Mouse (Mus musculus): ENCODE data around the gene Rab37. TPM values are rescaled to one million over a fixed set of nuclear protein-coding genes. Genes with fewer than 3 reads are reported as not detected.

The Rab37 gene
- polyA plus RNA-seq, 1 experiment = 0.02 TPM

DNA sequence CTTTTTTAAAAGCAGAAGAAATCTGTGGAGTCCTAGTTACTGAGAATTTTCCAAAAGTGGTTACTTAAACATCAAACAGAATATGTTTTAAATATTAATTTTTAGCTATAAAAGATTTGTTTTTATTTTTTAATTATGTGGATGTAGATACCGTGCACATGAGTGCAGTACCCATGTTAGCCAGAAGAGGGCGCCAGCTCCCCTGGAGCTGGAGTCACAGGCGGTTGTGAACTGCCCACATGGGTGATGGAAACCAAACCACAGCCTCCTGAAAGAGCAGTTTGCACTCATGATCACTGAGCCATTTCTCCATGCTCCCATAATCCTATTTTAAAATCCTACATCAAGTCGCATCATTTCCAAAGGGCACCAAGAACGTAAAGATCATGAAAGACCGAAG lies 1.4 kb upstream of the Rab37 start:
- H3K36me3 ChIP-seq (ENCODE audit: control insufficient read depth, insufficient read depth) = no peaks in the 10 kb centered on the region
- H3ac ChIP-seq (ENCODE audit: control insufficient read depth, insufficient read length) = no peak overlapping the region
- H3K27me3 ChIP-seq (ENCODE audit: control insufficient read depth, insufficient read depth, insufficient read length) = peaks cover 12% of the 10 kb centered on the region
- H3K4me2 ChIP-seq (ENCODE audit: low read depth) = no peak overlapping the region
- H3K4me3 ChIP-seq = no peak overlapping the region
- no peaks in the 10 kb centered on the region for H3K79me2 ChIP-seq (ENCODE audit: control insufficient read depth, insufficient read depth)
- TF ChIP-seq TCF12 (IDR thresholded peaks at IDR 0.05; ENCODE audit: insufficient read depth, poor library complexity, severe bottlenecking) (no peak), CEBPB (IDR thresholded peaks at IDR 0.05; ENCODE audit: insufficient read depth, poor library complexity, severe bottlenecking) (no peak), MAX (IDR thresholded peaks at IDR 0.05; ENCODE audit: low read depth) (no peak), E2F4 (IDR thresholded peaks at IDR 0.05; ENCODE audit: insufficient read depth) (no peak), SRF (IDR thresholded peaks at IDR 0.05; ENCODE audit: control insufficient read depth, insufficient read length, low read depth) (no peak), TCF3 (IDR thresholded peaks at IDR 0.05; ENCODE audit: insufficient read length, low read depth) (no peak), USF1 (IDR thresholded peaks at IDR 0.05; ENCODE audit: low read depth) (no peak), REST (IDR thresholded peaks at IDR 0.05; ENCODE audit: insufficient read depth, insufficient read length) (no peak), POLR2A (IDR thresholded peaks at IDR 0.05; ENCODE audit: insufficient read length, low read depth) (no peak), MYOG (IDR thresholded peaks at IDR 0.05; ENCODE audit: control insufficient read depth in 1 of 3, insufficient read depth in 1 of 3, insufficient read length in 2 of 3, low read depth in 2 of 3) (no peak), MYOD1 (IDR thresholded peaks at IDR 0.05; ENCODE audit: control insufficient read depth in 1 of 3, insufficient read length in 2 of 3, low read depth in 2 of 3) (no peak), POLR2AphosphoS2 (IDR thresholded peaks at IDR 0.05; ENCODE audit: insufficient read length, low read depth) (no peak)

GRCm38 (mm10) chr11:115092140-115092539 lies 909 bp downstream of the Rab37 start:
- no peak overlapping the region for H3ac ChIP-seq (ENCODE audit: control insufficient read depth, insufficient read length)
- no peak for TF ChIP-seq POLR2A (IDR thresholded peaks at IDR 0.05; ENCODE audit: insufficient read length, low read depth)
- no peak for TF ChIP-seq MAX (IDR thresholded peaks at IDR 0.05; ENCODE audit: low read depth)
- no peak for TF ChIP-seq E2F4 (IDR thresholded peaks at IDR 0.05; ENCODE audit: insufficient read depth)
- no peak for TF ChIP-seq MYOD1 (IDR thresholded peaks at IDR 0.05; ENCODE audit: control insufficient read depth in 1 of 3, insufficient read length in 2 of 3, low read depth in 2 of 3)
- no peak for TF ChIP-seq REST (IDR thresholded peaks at IDR 0.05; ENCODE audit: insufficient read depth, insufficient read length)
- TF ChIP-seq USF1 (IDR thresholded peaks at IDR 0.05; ENCODE audit: low read depth) = no peak
- no peak for TF ChIP-seq CEBPB (IDR thresholded peaks at IDR 0.05; ENCODE audit: insufficient read depth, poor library complexity, severe bottlenecking)
- no peak for TF ChIP-seq SRF (IDR thresholded peaks at IDR 0.05; ENCODE audit: control insufficient read depth, insufficient read length, low read depth)
- no peak for TF ChIP-seq MYOG (IDR thresholded peaks at IDR 0.05; ENCODE audit: control insufficient read depth in 1 of 3, insufficient read depth in 1 of 3, insufficient read length in 2 of 3, low read depth in 2 of 3)
- TF ChIP-seq TCF3 (IDR thresholded peaks at IDR 0.05; ENCODE audit: insufficient read length, low read depth) = no peak
- no peak for TF ChIP-seq TCF12 (IDR thresholded peaks at IDR 0.05; ENCODE audit: insufficient read depth, poor library complexity, severe bottlenecking)
- H3K4me2 ChIP-seq (ENCODE audit: low read depth) = no peak overlapping the region
- H3K79me2 ChIP-seq (ENCODE audit: control insufficient read depth, insufficient read depth) = no peaks in the 10 kb centered on the region
- no peaks in the 10 kb centered on the region for H3K36me3 ChIP-seq (ENCODE audit: control insufficient read depth, insufficient read depth)
- peaks cover 12% of the 10 kb centered on the region for H3K27me3 ChIP-seq (ENCODE audit: control insufficient read depth, insufficient read depth, insufficient read length)
- H3K4me3 ChIP-seq = no peak overlapping the region

DNA sequence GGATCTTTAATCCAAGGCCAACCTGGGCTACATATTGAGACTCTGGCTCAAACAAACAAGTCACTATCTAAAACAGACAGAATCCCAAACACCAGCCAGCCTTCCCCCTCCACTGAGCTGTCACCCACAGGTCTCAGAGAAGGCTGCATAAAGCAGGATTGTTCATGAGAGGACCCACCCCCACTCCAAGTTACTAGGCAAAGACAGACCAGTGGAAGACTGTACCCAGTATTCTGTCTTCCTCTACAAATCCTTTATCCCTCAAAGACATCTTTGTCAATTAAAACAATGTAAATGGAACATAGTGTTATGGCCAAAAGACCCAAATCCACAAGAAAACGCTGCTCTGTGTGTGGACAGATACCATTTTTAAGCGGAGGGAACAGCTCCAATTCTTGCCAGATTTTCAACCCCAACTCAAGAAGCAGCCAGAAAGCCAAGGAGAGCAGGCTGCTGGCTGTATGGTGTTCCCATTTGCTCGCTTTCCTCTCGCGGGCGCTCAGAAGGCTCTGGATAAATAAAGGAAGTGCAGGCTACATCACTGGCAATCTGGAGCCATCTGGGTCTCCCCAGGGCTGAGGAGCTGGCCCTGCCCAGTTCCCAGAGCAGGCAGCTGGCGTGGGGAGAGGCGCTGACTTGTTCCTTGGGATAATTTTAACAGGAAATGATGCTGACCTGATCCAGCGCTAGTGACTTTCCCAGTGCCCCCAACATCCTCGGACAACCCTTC lies 7.1 kb downstream of the Rab37 start:
- H3K4me2 ChIP-seq (ENCODE audit: low read depth) = no peak overlapping the region
- no peak overlapping the region for H3ac ChIP-seq (ENCODE audit: control insufficient read depth, insufficient read length)
- no peak for TF ChIP-seq TCF12 (IDR thresholded peaks at IDR 0.05; ENCODE audit: insufficient read depth, poor library complexity, severe bottlenecking)
- no peak for TF ChIP-seq MAX (IDR thresholded peaks at IDR 0.05; ENCODE audit: low read depth)
- no peak for TF ChIP-seq MYOG (IDR thresholded peaks at IDR 0.05; ENCODE audit: control insufficient read depth in 1 of 3, insufficient read depth in 1 of 3, insufficient read length in 2 of 3, low read depth in 2 of 3)
- no peak for TF ChIP-seq POLR2A (IDR thresholded peaks at IDR 0.05; ENCODE audit: insufficient read length, low read depth)
- no peak for TF ChIP-seq SRF (IDR thresholded peaks at IDR 0.05; ENCODE audit: control insufficient read depth, insufficient read length, low read depth)
- no peak for TF ChIP-seq E2F4 (IDR thresholded peaks at IDR 0.05; ENCODE audit: insufficient read depth)
- no peak for TF ChIP-seq USF1 (IDR thresholded peaks at IDR 0.05; ENCODE audit: low read depth)
- TF ChIP-seq POLR2AphosphoS2 (IDR thresholded peaks at IDR 0.05; ENCODE audit: insufficient read length, low read depth) = no peak
- no peak for TF ChIP-seq TCF3 (IDR thresholded peaks at IDR 0.05; ENCODE audit: insufficient read length, low read depth)
- no peak overlapping the region for H3K4me3 ChIP-seq
- H3K27me3 ChIP-seq (ENCODE audit: control insufficient read depth, insufficient read depth, insufficient read length) = no peaks in the 10 kb centered on the region
- H3K79me2 ChIP-seq (ENCODE audit: control insufficient read depth, insufficient read depth) = no peaks in the 10 kb centered on the region
- H3K36me3 ChIP-seq (ENCODE audit: control insufficient read depth, insufficient read depth) = no peaks in the 10 kb centered on the region

DNA sequence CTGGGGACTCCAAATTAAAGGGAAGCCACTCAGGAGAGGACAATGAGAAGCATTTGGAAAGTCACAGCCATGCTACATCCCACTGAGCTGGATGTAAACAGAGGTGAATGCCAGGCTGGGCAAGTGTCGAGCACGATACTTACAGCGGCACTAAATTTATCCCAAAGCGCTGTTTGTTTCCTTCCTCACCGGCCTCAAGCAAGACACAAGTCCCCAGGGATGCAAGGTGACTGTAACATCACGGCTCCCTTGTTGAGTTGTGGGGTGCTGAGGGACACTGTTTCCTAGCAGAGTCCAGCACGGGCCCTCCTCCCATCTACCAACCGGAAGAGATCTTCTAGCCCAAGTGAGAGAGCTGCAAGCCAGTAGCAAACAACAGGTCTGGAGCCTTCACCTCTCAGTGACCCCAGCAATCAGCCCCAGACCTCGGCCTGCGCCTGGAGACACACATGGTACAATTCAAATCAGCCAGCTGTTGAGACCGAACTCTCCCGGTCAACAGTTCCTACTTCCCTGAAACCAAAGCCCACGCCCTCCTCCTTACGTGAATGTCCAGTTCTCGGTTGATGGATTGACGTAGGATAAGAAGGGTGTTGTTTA lies 8.1 kb downstream of the Rab37 start:
- Histone ChIP-seq H3K79me2 (ENCODE audit: control insufficient read depth, insufficient read depth) (no peaks in the 10 kb centered on the region), H3K4me2 (ENCODE audit: low read depth) (no peak overlapping the region), H3K4me3 (no peak overlapping the region), H3K36me3 (ENCODE audit: control insufficient read depth, insufficient read depth) (no peaks in the 10 kb centered on the region), H3K27me3 (ENCODE audit: control insufficient read depth, insufficient read depth, insufficient read length) (no peaks in the 10 kb centered on the region), H3ac (ENCODE audit: control insufficient read depth, insufficient read length) (no peak overlapping the region)
- TF ChIP-seq USF1 (IDR thresholded peaks at IDR 0.05; ENCODE audit: low read depth) = no peak
- TF ChIP-seq MYOD1 (IDR thresholded peaks at IDR 0.05; ENCODE audit: control insufficient read depth in 1 of 3, insufficient read length in 2 of 3, low read depth in 2 of 3) = no peak
- TF ChIP-seq TCF3 (IDR thresholded peaks at IDR 0.05; ENCODE audit: insufficient read length, low read depth) = no peak
- no peak for TF ChIP-seq CEBPB (IDR thresholded peaks at IDR 0.05; ENCODE audit: insufficient read depth, poor library complexity, severe bottlenecking)
- TF ChIP-seq MYOG (IDR thresholded peaks at IDR 0.05; ENCODE audit: control insufficient read depth in 1 of 3, insufficient read depth in 1 of 3, insufficient read length in 2 of 3, low read depth in 2 of 3) = no peak
- TF ChIP-seq TCF12 (IDR thresholded peaks at IDR 0.05; ENCODE audit: insufficient read depth, poor library complexity, severe bottlenecking) = no peak
- no peak for TF ChIP-seq E2F4 (IDR thresholded peaks at IDR 0.05; ENCODE audit: insufficient read depth)
- TF ChIP-seq POLR2A (IDR thresholded peaks at IDR 0.05; ENCODE audit: insufficient read length, low read depth) = no peak
- no peak for TF ChIP-seq MAX (IDR thresholded peaks at IDR 0.05; ENCODE audit: low read depth)
- no peak for TF ChIP-seq POLR2AphosphoS2 (IDR thresholded peaks at IDR 0.05; ENCODE audit: insufficient read length, low read depth)
- TF ChIP-seq REST (IDR thresholded peaks at IDR 0.05; ENCODE audit: insufficient read depth, insufficient read length) = no peak
- no peak for TF ChIP-seq SRF (IDR thresholded peaks at IDR 0.05; ENCODE audit: control insufficient read depth, insufficient read length, low read depth)

Data from myocyte (in vitro differentiated cells).